32 mouse cellular contexts compared by ENCODE assay signal in the genomic region with DNA sequence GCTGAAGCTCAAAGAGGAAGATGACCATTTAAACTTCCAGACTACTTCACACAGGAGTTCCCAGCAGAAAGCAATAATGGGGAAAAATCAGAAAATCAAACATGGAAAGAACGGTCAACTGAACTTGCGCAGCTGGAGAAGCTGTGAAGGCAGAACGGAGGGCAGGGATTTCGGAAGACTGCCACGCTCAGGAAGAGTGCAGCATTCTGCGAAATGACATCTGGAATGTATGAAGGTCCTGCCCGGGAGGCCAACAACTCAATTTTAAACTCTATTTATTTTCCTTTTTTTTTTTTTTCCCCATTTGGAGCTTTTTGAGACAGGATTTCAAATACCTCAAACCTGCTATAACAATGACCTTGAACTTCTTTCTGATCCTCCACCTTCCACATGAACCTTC.
"Had no signal": no experiment of that assay in that cellular context is flagged by ENCODE, and none has a peak within 500 bp of the region (broad histone marks: within the 10 kb centered on the region; RNA-seq: fewer than 3 reads in every experiment).

No protein-coding gene starts in this region.

- H3K27me3 ChIP-seq: limb, embryonic 12.5 days; limb, embryonic 13.5 days; limb, embryonic 15.5 days; liver, embryonic 12.5 days; liver, embryonic 13.5 days; liver, embryonic 15.5 days; lung, embryonic 15.5 days; megakaryocyte, embryonic 14.5 days; midbrain, embryonic 12.5 days; midbrain, embryonic 13.5 days; midbrain, embryonic 15.5 days; neural tube, embryonic 12.5 days had no signal

- DNase-seq: left cerebral cortex, postnatal 4 days; liver; liver, embryonic 13.5 days; liver, postnatal 0 days; lung, adult 18-20 months; lung, adult 2 months; lung, embryonic 14.5 days; lung, postnatal 10 days; lung, postnatal 14 days; lung, postnatal 36 days; lung, postnatal 4 days; midbrain, embryonic 14.5 days had no signal

- H3K36me3 ChIP-seq: limb, embryonic 10.5 days; limb, embryonic 12.5 days; limb, embryonic 13.5 days; limb, embryonic 15.5 days; liver, embryonic 13.5 days; liver, embryonic 15.5 days; lung, embryonic 15.5 days; midbrain, embryonic 10.5 days; midbrain, embryonic 12.5 days; midbrain, embryonic 13.5 days; midbrain, embryonic 15.5 days; neural tube, embryonic 12.5 days had no signal

- H3K27ac ChIP-seq: limb, embryonic 10.5 days; limb, embryonic 12.5 days; limb, embryonic 13.5 days; limb, embryonic 15.5 days; liver, embryonic 12.5 days; liver, embryonic 13.5 days; liver, embryonic 14.5 days; liver, embryonic 15.5 days; lung, embryonic 15.5 days; macrophage; midbrain, embryonic 10.5 days; midbrain, embryonic 12.5 days; midbrain, embryonic 13.5 days; midbrain, embryonic 15.5 days; neural tube, embryonic 12.5 days had no signal

- H3K9ac ChIP-seq: limb, embryonic 12.5 days; limb, embryonic 13.5 days; limb, embryonic 15.5 days; liver, embryonic 12.5 days; liver, embryonic 13.5 days; liver, embryonic 14.5 days; liver, embryonic 15.5 days; liver, postnatal 0 days; lung, embryonic 14.5 days; lung, embryonic 15.5 days; midbrain, embryonic 12.5 days; midbrain, embryonic 13.5 days; midbrain, embryonic 15.5 days; neural tube, embryonic 12.5 days had no signal

- H3K9me3 ChIP-seq: limb, embryonic 10.5 days; limb, embryonic 12.5 days; limb, embryonic 13.5 days; limb, embryonic 15.5 days; liver, embryonic 12.5 days; liver, embryonic 13.5 days; liver, embryonic 15.5 days; lung, embryonic 15.5 days; megakaryocyte, embryonic 14.5 days; midbrain, embryonic 10.5 days; midbrain, embryonic 12.5 days; midbrain, embryonic 13.5 days; midbrain, embryonic 15.5 days; neural tube, embryonic 12.5 days had no signal

- ATAC-seq: liver, embryonic 12.5 days; liver, postnatal 0 days; lung, postnatal 0 days; midbrain, embryonic 13.5 days; midbrain, embryonic 15.5 days; midbrain, embryonic 16.5 days had no signal

- H3K4me2 ChIP-seq: limb, embryonic 12.5 days; limb, embryonic 13.5 days; limb, embryonic 15.5 days; liver, embryonic 11.5 days; liver, embryonic 12.5 days; liver, embryonic 13.5 days; liver, embryonic 15.5 days; lung, embryonic 14.5 days; lung, embryonic 15.5 days; midbrain, embryonic 11.5 days; midbrain, embryonic 12.5 days; midbrain, embryonic 13.5 days; midbrain, embryonic 15.5 days; neural tube, embryonic 12.5 days had no signal

- H3K4me3 ChIP-seq: limb, embryonic 10.5 days; limb, embryonic 12.5 days; limb, embryonic 13.5 days; limb, embryonic 15.5 days; liver, embryonic 12.5 days; liver, embryonic 13.5 days; liver, embryonic 15.5 days; lung, embryonic 15.5 days; megakaryocyte, embryonic 14.5 days; midbrain, embryonic 10.5 days; midbrain, embryonic 12.5 days; midbrain, embryonic 13.5 days; midbrain, embryonic 15.5 days; myocyte; neural tube, embryonic 12.5 days had no signal
